Mouse (Mus musculus) thymus, adult 2 months (tissue): ENCODE data around the gene Tmem273.

Source experiments
- CTCF ChIP-seq: fragments of 200-500 bp; IDR thresholded peaks from 2 replicates; pipeline ENCODE4 v1.5.1; 2012; ENCODE audit warnings: mild to moderate bottlenecking, control low read depth, low read length, moderate library complexity, borderline replicate concordance; ENCODE audit not compliant: control insufficient read depth, poor library complexity, insufficient read depth; ENCODE audit errors: extremely low read depth
- POLR2A ChIP-seq: fragments of 200-500 bp; IDR thresholded peaks from 2 replicates; pipeline ENCODE4 v1.6.1; 2012; ENCODE audit warnings: mild to moderate bottlenecking, low read length, control low read depth, moderate library complexity; ENCODE audit not compliant: control insufficient read depth, poor library complexity, insufficient read depth; ENCODE audit errors: extremely low read depth

- TF ChIP-seq CTCF = no peak
- no peak for TF ChIP-seq POLR2A
These were observed 70.5 kb downstream of the Tmem273 start for GRCm38 (mm10) chr14:32856246-32856645.
